Mouse (Mus musculus): ENCODE data around the gene Mgmt.

The Mgmt gene

GRCm38 (mm10) chr7:136894106-136894986, at the start of gene Mgmt:
Gene Mgmt, plus strand, starts transcription at chr7:136894614.
- in situ Hi-C loops (cut with MboI, MseI): loop anchor here in 1 of 2 experiments (5.0 kb wide), 1 partner anchor 423 kb away; no protein-coding TSS in a partner anchor

DNA sequence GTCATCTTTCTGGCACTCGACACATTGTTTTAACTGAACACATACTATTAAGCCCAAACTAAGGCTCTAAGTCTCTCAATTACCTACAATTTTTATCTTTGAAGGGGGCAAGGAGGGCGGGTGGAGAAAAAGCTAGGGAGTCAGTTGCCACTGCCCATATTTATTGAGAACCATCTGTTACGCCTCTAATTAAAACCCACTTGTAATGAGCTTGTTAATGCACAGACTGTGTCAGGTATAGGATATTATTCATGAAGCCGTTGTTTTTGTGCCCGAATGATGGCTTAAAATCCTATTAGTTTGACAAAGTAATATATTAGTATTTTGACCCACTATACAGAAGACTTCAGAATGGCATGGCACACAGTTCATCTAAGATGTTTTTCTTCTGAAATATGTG, 49.6 kb upstream of the Mgmt start:
- in situ Hi-C loops (cut with MboI, MseI): no loop called here

DNA sequence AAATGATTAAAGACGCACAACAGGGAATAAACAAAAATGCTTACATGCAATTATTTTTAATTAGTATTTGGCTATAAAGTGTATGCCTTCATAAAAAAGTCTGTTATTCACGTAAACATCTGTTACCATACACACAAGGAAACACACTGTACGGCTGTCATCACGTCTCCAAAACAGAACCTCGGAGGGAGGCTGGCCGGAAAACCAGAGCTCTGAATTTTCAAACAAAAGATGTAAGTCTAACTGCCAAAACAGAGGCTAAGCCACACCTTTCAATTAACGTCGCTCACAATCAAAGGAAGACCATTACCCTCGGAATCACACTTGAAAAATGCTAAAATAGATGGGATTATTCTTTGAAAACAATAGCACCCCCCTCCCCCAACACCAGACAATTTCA, 49.1 kb upstream of the Mgmt start:
- in situ Hi-C loops (cut with MboI, MseI): no loop called here

- in situ Hi-C loops (cut with MboI, MseI): no loop called here
These were observed 48.3 kb upstream of the Mgmt start for GRCm38 (mm10) chr7:136846086-136846620.

DNA sequence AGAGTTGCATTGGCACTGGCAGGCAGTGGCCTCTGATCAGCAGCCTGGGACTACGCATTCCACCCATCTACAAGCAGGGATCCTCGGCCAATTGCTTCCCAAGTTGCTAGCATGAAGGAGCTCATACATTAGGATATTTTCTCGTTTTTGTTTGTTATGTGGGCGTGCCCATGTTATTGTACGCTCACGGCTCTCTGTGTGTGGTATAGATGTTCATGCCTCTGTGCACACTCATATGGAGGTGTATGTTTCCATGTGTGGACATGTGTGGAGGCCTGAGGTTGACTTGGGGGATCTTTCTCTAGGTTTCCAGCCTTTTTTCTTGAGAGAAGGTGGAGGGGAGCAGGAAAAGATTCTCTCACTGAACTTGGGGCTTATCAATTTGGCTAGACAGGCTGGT, 46.8 kb upstream of the Mgmt start:
- in situ Hi-C loops (cut with MboI, MseI): no loop called here

GRCm38 (mm10) chr7:136848761-136849160, 45.7 kb upstream of the Mgmt start:
- in situ Hi-C loops (cut with MboI, MseI): no loop called here

GRCm38 (mm10) chr7:136849811-136850210, 44.6 kb upstream of the Mgmt start:
- in situ Hi-C loops (cut with MboI, MseI): no loop called here

GRCm38 (mm10) chr7:136850339-136850738, 44.1 kb upstream of the Mgmt start:
- in situ Hi-C loops (cut with MboI, MseI): no loop called here

- in situ Hi-C loops (cut with MboI, MseI): no loop called here
These were observed 42.5 kb upstream of the Mgmt start for GRCm38 (mm10) chr7:136851946-136852345.

GRCm38 (mm10) chr7:136852721-136853120, 41.7 kb upstream of the Mgmt start:
- in situ Hi-C loops (cut with MboI, MseI): no loop called here

DNA sequence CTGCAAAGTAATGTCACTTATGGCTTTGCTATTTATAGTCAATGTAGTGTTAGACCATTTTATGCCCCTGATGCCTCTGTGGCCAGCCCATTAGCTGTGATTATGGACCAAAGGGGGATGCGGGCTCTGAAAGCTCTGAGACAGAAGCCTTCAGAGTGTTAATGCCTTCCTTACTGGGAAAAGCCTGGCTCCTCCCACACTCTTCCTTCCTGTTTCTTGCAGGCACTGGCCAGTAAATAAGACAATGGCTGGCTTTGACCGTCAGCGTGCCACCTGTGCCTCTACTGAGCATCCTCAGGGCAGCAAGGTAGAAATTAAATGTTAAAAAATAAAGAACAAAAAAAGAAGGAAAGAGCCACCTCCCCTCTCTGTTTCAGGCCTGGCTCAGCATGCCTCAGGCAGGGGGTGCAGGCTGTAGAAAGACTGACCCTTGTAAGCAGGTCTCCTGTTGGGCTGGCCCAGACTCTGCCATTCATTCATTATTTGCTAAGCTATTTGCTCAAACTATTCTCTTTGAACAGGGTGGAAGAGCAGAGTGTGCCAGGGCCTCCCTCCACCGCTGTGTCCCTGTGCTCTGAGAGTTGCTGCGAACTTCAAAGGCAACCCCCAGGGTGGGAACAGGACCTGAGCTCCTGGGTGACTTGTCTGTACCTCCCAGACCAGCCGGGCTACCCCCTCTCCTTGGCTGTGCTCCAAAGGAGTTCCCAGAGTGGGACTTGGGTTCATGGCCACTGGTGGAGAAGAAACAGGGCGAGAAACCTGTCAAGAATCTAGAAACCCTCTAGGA, 29.5 kb upstream of the Mgmt start:
- in situ Hi-C loops (cut with MboI, MseI): loop anchor here in 1 of 2 experiments (10.0 kb wide), 1 partner anchor 280 kb away; no protein-coding TSS in a partner anchor

DNA sequence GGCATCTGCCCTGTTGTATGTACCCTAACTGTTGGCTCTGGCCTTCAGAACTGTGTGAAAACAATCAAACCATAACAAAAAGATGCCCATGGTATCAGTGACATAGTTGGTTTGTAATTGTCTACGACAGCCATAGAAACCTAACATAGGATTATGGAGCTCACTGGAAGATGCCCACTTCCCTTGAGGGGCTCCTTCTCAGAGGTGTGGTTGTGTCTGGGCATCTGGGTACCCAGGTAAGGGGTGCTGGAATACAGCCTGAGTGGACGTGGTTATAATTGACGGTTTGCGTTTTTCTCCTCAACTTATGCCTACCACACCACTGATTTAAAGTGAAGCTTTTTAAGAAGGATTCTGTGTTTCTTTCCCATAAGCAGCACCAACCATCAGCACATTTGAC, 28.5 kb upstream of the Mgmt start:
- in situ Hi-C loops (cut with MboI, MseI): loop anchor here in 1 of 2 experiments (10.0 kb wide), 1 partner anchor 279 kb away; no protein-coding TSS in a partner anchor

GRCm38 (mm10) chr7:136866535-136866934, 27.9 kb upstream of the Mgmt start:
- in situ Hi-C loops (cut with MboI, MseI): loop anchor here in 1 of 2 experiments (10.0 kb wide), 1 partner anchor 278 kb away; no protein-coding TSS in a partner anchor

DNA sequence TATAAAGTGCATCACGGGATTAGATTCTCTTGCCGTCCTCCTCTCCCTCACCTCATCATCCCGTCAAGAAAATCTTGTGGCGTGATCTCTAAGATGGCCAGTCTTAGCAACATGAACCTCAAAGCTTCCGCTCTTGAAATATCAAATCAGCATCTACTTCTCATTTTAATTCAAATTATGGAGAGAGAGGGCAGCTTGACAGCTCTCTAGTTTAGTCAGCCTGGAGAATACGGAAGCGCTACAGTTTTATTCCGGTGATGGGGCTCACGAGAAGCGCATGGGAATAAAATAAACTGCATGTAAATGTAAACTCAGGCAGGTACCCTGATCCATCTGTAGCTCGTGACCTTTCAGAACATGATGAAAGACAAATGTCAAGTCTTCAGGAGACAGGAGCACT, 22.9 kb upstream of the Mgmt start:
- in situ Hi-C loops (cut with MboI, MseI): no loop called here

DNA sequence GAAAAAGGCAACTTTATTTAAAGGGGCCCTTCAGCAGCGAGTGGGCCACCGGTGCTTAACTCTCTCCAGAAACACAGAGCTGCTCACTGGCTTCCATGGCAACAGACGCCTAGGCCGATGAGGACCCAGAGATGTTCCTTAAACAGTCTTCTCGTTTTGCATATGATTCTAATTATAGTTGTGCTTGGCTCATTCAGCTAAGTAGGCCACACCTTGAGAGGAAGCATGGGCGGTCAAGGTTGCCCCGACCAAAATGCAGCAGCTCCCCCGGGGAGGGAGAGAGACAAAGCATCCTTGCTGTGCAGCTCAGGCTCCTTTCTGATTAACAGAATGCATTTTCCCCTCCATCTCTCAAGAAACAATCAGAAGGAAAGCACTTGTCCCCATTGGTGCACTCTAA, 22.4 kb upstream of the Mgmt start:
- in situ Hi-C loops (cut with MboI, MseI): no loop called here

GRCm38 (mm10) chr7:136874396-136874795, 20.0 kb upstream of the Mgmt start:
- in situ Hi-C loops (cut with MboI, MseI): no loop called here

DNA sequence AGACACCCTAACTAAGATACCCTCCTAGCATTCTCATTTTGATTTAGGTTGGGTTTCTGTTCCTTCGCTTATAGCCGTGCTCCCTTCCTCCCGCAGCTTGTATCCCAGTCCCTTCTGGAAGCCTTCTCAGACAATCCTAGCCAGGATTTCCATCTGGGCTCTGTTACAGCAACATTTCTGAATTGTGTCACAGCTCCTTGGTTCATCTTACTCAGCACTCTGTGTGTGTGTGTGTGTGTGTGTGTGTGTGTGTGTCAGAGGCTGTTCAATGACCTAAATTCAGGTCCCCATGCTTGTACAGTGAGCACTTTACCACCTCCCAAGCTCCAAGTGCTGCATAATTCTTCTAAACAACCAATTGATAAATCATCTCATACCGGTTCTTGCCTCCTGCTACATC, 14.0 kb upstream of the Mgmt start:
- in situ Hi-C loops (cut with MboI, MseI): no loop called here

- in situ Hi-C loops (cut with MboI, MseI): no loop called here
These were observed 6.3 kb upstream of the Mgmt start for GRCm38 (mm10) chr7:136888161-136888560.

- in situ Hi-C loops (cut with MboI, MseI): no loop called here
These were observed 942 bp downstream of the Mgmt start for GRCm38 (mm10) chr7:136895356-136895755.

GRCm38 (mm10) chr7:136895851-136896250, 1.4 kb downstream of the Mgmt start:
- in situ Hi-C loops (cut with MboI, MseI): no loop called here

DNA sequence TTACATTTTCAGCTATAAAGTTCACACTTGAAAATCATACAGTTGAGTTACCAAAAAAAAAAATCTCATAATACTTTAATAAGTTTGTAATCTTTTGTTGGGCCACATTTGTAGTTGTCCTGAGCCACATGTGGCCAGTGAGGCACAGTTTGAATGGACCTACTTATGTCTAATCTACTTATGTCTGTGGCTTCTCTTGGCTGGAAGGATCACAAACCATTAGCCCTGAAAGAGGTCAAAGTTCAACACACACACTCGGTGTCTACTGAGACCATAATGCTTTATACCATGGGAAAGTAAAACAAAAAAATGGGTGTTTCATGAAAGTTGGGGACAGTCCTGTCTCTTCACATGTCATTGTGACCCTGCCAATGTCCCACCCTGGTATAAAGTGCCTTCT, 3.1 kb downstream of the Mgmt start:
- in situ Hi-C loops (cut with MboI, MseI): no loop called here

- in situ Hi-C loops (cut with MboI, MseI): no loop called here
These were observed 3.6 kb downstream of the Mgmt start for GRCm38 (mm10) chr7:136898005-136898404.
